Mouse (Mus musculus): ENCODE measurements around the gene Nnat. TPM values are rescaled to one million over a fixed set of nuclear protein-coding genes. Genes with fewer than 3 reads are reported as not detected.

Gene Nnat
- 986 and 1,221 TPM in 2 replicates for polyA plus RNA-seq (2012; rRNA removed)

DNA sequence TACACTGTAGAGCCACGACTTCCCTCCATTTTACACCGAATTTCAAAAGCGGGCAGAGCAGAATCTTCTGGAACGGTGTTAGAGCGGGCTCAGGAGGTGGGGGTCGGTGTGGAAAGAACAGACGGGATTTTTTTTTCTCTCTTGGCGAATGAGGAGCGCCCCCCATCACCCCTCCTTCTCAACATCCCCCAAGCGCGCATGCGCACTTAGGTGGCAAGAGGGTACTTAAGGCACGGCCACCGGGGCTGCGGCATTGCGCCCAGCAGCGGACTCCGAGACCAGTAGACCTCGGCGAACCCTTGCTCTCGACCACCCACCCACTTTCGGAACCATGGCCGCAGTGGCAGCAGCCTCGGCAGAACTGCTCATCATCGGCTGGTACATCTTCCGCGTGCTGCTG lies at the start of gene Nnat:
Gene Nnat, plus strand, starts transcription at position 221 of the 400 bp plus-strand sequence.
- DNase-seq (ENCODE audit: low read depth), result no peak

DNA sequence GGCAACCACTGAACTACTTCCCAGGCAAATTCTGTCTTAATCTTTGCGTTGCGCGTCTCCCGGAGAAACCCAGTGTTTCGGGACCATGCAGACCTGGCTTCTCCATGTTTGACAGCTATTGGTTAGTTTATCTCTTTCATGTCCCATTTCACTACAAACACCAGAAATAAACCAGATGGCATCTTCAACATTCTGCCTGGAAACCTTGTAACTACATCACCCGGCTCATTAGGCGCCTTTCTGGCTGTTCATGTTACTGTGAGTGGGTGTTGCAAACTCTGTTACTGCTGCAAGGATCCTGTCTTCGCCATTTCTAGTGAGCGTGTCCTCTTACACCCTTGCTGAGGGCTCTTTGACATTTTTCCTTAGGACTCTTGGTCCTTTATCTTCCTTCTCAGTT lies 47.0 kb upstream of the Nnat start:
- no peak for DNase-seq (ENCODE audit: low read depth)

DNA sequence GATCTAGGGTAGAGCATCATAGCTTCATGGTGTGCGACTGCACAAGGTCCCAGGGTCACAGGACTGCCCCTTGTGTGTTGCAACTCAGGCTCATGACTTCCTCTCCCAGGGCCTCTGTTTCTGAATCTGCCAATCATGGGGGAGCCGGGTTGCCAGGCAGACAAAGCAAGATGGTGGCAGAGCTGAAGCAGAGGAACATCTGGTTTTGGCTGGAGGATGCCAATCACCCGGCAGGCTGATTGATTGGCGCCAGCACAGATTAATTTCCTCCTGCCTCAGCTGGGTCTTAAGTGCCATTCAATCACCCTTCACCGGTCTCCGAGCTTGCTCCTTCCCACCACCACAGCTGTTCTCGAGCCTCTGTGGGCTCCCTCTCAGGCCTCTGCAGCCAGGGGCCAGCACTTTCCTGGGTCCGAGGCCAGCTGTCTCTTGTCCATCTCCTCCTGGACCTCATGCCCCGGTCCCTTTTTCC lies 46.1 kb upstream of the Nnat start:
- DNase-seq (ENCODE audit: low read depth), result no peak

DNA sequence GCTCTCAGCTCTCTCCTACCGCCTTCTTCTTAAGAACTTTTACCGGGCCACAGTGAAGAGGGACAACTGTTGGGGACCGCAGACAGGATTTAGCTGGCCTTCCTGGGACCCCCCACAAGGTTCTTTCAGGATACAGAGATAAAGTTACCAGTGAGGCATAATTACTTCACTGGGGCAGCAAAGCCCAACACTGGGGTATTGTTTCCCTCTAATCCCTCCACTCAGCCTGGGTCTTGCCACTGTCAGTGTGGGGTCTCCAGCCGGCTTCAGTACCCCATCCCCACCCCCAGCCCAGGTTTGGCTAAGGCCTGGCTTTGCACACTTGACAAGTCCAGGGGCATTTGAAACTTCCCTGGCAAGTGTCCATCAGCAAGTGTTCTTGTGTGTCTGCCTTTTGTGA lies 45.5 kb upstream of the Nnat start:
- no peak for DNase-seq (ENCODE audit: low read depth)

DNA sequence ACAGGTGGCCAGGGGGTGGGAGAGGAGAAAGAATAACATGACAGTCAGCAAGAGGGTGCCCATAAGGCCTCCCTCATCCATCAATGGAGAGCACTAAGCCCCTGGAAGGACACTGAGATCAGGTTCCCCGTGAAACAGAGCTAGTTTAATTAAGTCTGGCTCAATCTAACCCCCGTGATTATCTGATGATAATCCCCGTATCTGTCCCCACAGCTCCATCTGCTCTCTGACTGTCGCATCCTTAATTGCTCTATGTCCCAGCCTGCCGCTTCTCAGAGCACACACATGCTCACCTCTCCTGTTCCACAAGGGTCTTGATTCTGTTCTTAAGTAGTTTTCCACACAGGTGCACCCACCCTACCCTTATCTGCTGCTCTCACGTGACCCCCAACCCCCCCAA lies 42.4 kb upstream of the Nnat start:
- no peak for DNase-seq (ENCODE audit: low read depth)

- DNase-seq (ENCODE audit: low read depth), result no peak
Measured at GRCm38 (mm10) chr2:157518451-157518850, 41.4 kb upstream of the Nnat start.

DNA sequence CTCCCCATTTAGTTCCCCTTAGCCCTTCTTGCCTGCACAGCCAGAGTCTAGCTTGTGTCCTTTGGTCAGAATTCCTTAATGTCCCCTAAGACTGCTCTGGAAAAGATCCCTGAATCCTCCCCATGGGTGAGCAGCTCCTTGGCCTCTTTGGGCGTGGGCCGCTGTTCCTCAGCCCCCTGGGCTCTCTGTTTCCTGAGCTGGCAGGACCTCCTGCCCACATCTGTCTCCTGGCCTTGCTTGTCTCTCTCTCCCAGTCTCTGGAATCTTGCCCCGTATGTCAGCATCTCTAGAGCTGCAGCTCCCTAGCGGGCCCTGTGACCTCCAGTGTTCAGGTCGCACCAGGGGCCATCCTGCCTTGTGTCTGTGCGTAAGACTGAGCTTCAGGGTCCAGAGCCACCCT lies 40.4 kb upstream of the Nnat start:
- DNase-seq (ENCODE audit: low read depth), result no peak

DNA sequence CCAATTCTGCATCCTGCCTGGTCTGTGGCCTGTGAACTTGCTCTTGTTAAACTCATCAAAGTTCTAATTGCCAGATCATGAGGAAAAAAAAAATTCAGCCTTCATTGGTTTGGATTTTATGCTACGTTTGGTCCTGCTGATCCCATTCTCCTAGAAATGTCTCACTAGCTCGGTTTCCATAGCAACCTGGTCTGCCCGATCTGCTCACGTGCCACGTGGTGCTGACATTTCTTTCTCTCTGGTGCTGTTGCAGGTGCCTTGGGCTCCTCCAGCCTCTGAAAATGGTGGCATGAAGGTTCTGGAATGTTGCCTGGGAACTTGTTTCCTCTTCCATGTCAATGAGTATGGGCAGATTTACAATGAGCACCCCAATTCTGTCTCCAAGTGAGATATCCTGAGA lies 39.4 kb upstream of the Nnat start:
- no peak for DNase-seq (ENCODE audit: low read depth)

DNA sequence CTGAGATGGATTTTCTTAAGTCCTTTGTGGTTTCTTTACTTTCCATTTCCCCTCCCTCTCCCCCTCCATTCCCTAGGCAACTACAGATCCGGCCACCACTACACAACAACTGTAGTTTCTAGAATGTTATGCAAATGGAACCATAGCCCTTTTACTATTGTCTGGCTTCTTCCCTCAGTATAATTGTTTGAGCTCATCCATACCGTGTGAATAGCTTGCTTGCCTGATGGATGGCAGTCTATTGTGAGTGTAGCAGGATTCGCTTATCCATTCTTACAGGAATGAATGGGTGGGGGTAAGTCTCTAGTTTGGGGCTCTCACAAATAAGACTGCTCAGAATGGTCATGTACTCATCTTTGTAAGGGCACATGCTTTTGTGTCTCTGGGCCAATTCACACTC lies 37.3 kb upstream of the Nnat start:
- DNase-seq (ENCODE audit: low read depth), result no peak

DNA sequence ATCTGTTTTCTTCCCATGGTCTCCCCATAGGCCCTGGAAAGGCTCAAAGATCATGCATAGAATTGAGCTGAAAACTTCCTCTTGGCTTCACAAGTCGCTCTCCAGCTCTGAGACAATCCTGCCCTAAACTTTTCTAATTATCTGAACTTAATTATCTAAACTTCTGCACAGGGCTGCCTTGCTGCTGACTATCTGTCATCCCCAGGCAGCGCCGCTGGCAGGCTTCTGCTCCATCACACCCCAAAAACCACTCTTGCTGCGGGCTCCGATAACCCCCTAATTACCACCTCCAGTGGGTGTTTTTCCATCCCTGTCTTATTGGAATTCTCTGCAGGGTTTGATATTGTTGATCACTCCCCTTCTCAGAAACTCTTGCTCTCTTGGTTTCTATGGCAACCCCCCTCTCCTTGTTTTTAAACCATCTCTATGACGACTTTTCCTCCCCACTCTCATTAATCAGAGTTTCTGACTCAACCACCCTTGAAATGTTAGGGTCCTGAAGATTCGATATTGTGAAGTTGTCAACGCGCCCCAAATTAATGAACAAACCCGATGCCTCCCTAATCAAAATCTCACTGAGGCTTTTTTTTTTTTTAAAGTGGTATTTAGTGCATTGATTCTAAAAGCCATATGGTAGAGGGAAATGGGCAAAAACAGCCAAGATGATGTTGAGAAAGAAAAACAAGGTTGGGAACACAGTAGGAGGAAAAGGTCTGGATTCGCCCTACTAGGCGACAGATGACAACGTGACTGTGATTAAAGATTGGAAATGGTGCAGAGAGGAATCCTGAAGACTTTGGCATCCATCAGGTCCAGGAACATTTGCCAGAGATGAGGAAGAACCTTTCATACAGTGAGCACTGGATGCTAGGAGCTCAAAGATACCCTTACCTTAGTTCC lies 29.6 kb upstream of the Nnat start:
- DNase-seq (ENCODE audit: low read depth), result no peak

GRCm38 (mm10) chr2:157531681-157532426 lies 28.0 kb upstream of the Nnat start:
- DNase-seq (ENCODE audit: low read depth), result no peak

- no peak for DNase-seq (ENCODE audit: low read depth)
Measured at GRCm38 (mm10) chr2:157534163-157534562, 25.7 kb upstream of the Nnat start.

GRCm38 (mm10) chr2:157536476-157537081 lies 23.3 kb upstream of the Nnat start:
- DNase-seq (ENCODE audit: low read depth), result no peak

- no peak for DNase-seq (ENCODE audit: low read depth)
Measured at GRCm38 (mm10) chr2:157537118-157537517, 22.8 kb upstream of the Nnat start.

GRCm38 (mm10) chr2:157540073-157540952 lies 19.6 kb upstream of the Nnat start:
- no peak for DNase-seq (ENCODE audit: low read depth)

GRCm38 (mm10) chr2:157540953-157541569 lies 18.8 kb upstream of the Nnat start:
- DNase-seq (ENCODE audit: low read depth), result no peak

DNA sequence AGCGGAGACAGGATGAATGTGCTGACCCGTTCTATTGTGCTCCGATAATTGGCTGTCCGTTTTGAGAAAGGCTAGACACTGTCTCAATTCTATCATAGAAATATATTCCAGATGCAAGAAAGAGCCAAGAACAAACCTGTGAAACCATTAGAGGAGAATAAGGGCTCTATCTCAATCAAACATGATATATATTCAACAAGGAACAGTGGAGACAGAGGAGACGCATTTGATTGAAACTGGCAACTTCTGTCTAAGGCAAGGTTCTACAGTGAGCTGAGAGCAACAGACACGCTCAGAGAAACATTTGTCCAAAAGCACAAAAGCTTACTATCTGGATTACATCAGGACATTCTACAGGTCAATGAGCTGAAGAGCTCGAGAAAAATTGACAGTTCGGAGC lies 18.2 kb upstream of the Nnat start:
- no peak for DNase-seq (ENCODE audit: low read depth)

DNA sequence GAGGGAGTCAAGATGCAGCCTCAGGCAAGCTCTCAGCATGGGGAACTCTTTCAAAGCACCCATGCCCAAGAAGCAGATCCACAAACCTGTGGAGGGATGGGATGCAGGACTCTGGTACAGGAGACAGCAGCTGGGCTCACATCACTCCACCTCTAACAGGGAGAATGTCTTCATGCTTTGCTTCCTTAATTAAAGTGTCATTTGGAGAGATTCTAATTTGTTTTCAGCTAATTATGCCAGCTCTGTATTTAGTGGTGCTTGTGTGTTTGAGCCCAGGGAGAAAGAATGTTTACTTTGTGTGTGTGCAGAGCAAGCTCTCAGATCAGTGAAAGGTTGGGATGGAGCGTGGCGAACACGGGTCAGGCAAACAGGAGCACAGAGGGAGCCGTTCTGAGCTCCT lies 17.5 kb upstream of the Nnat start:
- no peak for DNase-seq (ENCODE audit: low read depth)

DNA sequence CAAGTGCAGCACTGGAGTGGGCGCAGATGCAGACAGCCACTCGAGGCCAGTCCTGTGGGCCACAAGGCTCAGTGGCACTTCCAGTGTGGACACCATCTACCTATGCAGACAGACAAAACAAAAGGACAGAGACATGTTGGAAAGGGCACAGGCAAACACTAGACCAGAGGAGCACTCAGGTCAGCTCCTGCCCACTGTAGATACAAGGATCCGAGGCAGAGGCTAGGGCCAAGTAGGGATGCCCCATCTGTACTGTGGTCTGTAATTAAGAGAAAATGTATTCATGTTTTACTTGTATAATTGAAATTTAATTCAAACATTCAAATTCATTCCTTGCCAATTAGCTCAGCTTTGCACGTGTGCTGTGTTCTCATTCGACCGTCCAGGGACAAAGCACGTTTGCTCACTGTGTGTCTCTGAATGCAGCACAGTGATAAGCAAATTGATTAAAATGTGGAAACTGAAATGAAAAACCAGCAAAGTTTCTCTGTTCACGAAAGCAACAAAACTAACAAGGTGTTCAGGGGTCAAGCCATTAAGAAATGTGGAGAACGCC lies 15.5 kb upstream of the Nnat start:
- DNase-seq (ENCODE audit: low read depth), result no peak

DNA sequence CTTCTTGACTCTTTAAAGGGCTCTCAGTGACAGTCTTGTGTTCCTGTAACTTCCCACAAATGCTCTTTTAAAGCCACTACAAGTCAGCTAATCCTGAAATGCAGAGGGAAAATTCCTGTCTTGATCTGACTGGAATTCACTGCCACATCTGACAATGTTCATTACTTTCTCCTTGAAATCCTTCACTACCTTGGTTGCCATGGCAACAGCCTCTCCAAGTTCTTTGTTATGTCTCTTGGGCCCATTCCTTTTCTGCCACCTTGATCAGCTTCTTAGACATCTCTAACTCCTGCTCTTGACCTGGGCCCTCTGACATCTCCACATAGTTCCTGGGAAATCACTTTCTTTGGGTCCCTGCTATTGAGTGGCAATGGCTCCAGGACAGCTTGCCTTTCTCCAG lies 13.2 kb upstream of the Nnat start:
- DNase-seq (ENCODE audit: low read depth), result no peak

GRCm38 (mm10) chr2:157550292-157550691 lies 9.6 kb upstream of the Nnat start:
- DNase-seq (ENCODE audit: low read depth), result no peak

All from gonadal fat pad, adult 2 months (tissue).